Mouse (Mus musculus): ENCODE results near the gene Bahcc1. TPM values are rescaled to one million over a fixed set of nuclear protein-coding genes. Genes with fewer than 3 reads are reported as not detected.

Bahcc1 gene
- polyA plus RNA-seq, 1 experiment from 2014 or later = 14.3 TPM

- WGBS = 57% methylated on average over 6 of the region's 6 CpGs
- Histone ChIP-seq H3K27ac (replicated peaks) (peak overlapping the region; percentile 70), H3K27me3 (ENCODE audit: low read depth, poor library complexity, severe bottlenecking) (no peaks in the 10 kb centered on the region), H3K36me3 (peaks cover 96% of the 10 kb centered on the region), H3K4me3 (peak overlapping the region; percentile 5; the same call in 1 of the 2 replicates), H3K9me3 (replicated peaks) (no peaks in the 10 kb centered on the region), H3K4me1 (peaks cover 90% of the 10 kb centered on the region)
- DNase-seq (ENCODE audit: low spot score) = no peak
These were observed 31.3 kb downstream of the Bahcc1 start for GRCm38 (mm10) chr11:120264008-120264407.

GRCm38 (mm10) chr11:120265458-120265857 lies 32.7 kb downstream of the Bahcc1 start:
- peak overlapping the region; percentile 65 for H3K27ac ChIP-seq (replicated peaks)
- no peak for DNase-seq (ENCODE audit: low spot score)
- H3K9me3 ChIP-seq (replicated peaks) = no peaks in the 10 kb centered on the region
- H3K36me3 ChIP-seq = peaks cover 96% of the 10 kb centered on the region
- no peaks in the 10 kb centered on the region for H3K27me3 ChIP-seq (ENCODE audit: low read depth, poor library complexity, severe bottlenecking)
- peaks cover 80% of the 10 kb centered on the region for H3K4me1 ChIP-seq
- H3K4me3 ChIP-seq = no peak overlapping the region
- WGBS = 76% methylated on average over 5 of the region's 5 CpGs

GRCm38 (mm10) chr11:120266259-120266758 lies 33.6 kb downstream of the Bahcc1 start:
- no peak overlapping the region for H3K4me3 ChIP-seq
- peak overlapping the region; percentile 65; the same call in 1 of the 2 replicates for H3K27ac ChIP-seq (replicated peaks)
- 92% methylated on average over 14 of the region's 14 CpGs for WGBS
- peaks cover 96% of the 10 kb centered on the region for H3K36me3 ChIP-seq
- H3K9me3 ChIP-seq (replicated peaks) = no peaks in the 10 kb centered on the region
- H3K27me3 ChIP-seq (ENCODE audit: low read depth, poor library complexity, severe bottlenecking) = no peaks in the 10 kb centered on the region
- no peak for DNase-seq (ENCODE audit: low spot score)
- H3K4me1 ChIP-seq = peaks cover 72% of the 10 kb centered on the region

GRCm38 (mm10) chr11:120267274-120267673 lies 34.5 kb downstream of the Bahcc1 start:
- WGBS = 92% methylated on average over 2 of the region's 2 CpGs
- no peak for DNase-seq (ENCODE audit: low spot score)
- peak overlapping the region; percentile 60 for H3K27ac ChIP-seq (replicated peaks)
- H3K4me3 ChIP-seq = no peak overlapping the region
- H3K36me3 ChIP-seq = peaks cover 98% of the 10 kb centered on the region
- no peaks in the 10 kb centered on the region for H3K27me3 ChIP-seq (ENCODE audit: low read depth, poor library complexity, severe bottlenecking)
- no peaks in the 10 kb centered on the region for H3K9me3 ChIP-seq (replicated peaks)
- peaks cover 62% of the 10 kb centered on the region for H3K4me1 ChIP-seq

- DNase-seq (ENCODE audit: low spot score) = no peak
- Histone ChIP-seq H3K36me3 (peaks cover 98% of the 10 kb centered on the region), H3K27ac (replicated peaks) (peak overlapping the region; percentile 60), H3K4me1 (peaks cover 58% of the 10 kb centered on the region), H3K4me3 (no peak overlapping the region), H3K9me3 (replicated peaks) (no peaks in the 10 kb centered on the region), H3K27me3 (ENCODE audit: low read depth, poor library complexity, severe bottlenecking) (no peaks in the 10 kb centered on the region)
- 86% methylated on average over 3 of the region's 3 CpGs for WGBS
These were observed 34.9 kb downstream of the Bahcc1 start for GRCm38 (mm10) chr11:120267676-120268075.

GRCm38 (mm10) chr11:120268195-120268967 lies 35.6 kb downstream of the Bahcc1 start:
- DNase-seq (ENCODE audit: low spot score) = no peak
- H3K4me1 ChIP-seq = peaks cover 52% of the 10 kb centered on the region
- no peaks in the 10 kb centered on the region for H3K9me3 ChIP-seq (replicated peaks)
- H3K36me3 ChIP-seq = peaks cover 99% of the 10 kb centered on the region
- H3K27me3 ChIP-seq (ENCODE audit: low read depth, poor library complexity, severe bottlenecking) = no peaks in the 10 kb centered on the region
- WGBS = 82% methylated on average over 10 of the region's 10 CpGs
- H3K4me3 ChIP-seq = no peak overlapping the region
- peak overlapping the region; percentile 60; the same call in 1 of the 2 replicates for H3K27ac ChIP-seq (replicated peaks)

GRCm38 (mm10) chr11:120269007-120269406 lies 36.3 kb downstream of the Bahcc1 start:
- DNase-seq (ENCODE audit: low spot score) = no peak
- 93% methylated on average over 3 of the region's 3 CpGs for WGBS
- Histone ChIP-seq H3K27me3 (ENCODE audit: low read depth, poor library complexity, severe bottlenecking) (no peaks in the 10 kb centered on the region), H3K36me3 (peaks cover 99% of the 10 kb centered on the region), H3K4me1 (peaks cover 45% of the 10 kb centered on the region), H3K4me3 (no peak overlapping the region), H3K27ac (replicated peaks) (no peak overlapping the region), H3K9me3 (replicated peaks) (no peaks in the 10 kb centered on the region)

- H3K4me3 ChIP-seq = no peak overlapping the region
- DNase-seq (ENCODE audit: low spot score) = no peak
- 78% methylated on average over 8 of the region's 8 CpGs for WGBS
- H3K27me3 ChIP-seq (ENCODE audit: low read depth, poor library complexity, severe bottlenecking) = no peaks in the 10 kb centered on the region
- H3K27ac ChIP-seq (replicated peaks) = 0 out of 2 replicates have a peak overlapping the region, but pooled peaks have one; percentile 14
- peaks cover 39% of the 10 kb centered on the region for H3K4me1 ChIP-seq
- H3K36me3 ChIP-seq = peaks cover 99% of the 10 kb centered on the region
- H3K9me3 ChIP-seq (replicated peaks) = no peaks in the 10 kb centered on the region
These were observed 36.9 kb downstream of the Bahcc1 start for GRCm38 (mm10) chr11:120269498-120270104.

GRCm38 (mm10) chr11:120279335-120279734 lies 46.6 kb downstream of the Bahcc1 start:
- no peak for DNase-seq (ENCODE audit: low spot score)
- no peaks in the 10 kb centered on the region for H3K27me3 ChIP-seq (ENCODE audit: low read depth, poor library complexity, severe bottlenecking)
- no peaks in the 10 kb centered on the region for H3K9me3 ChIP-seq (replicated peaks)
- peak overlapping the region; percentile 74 for H3K27ac ChIP-seq (replicated peaks)
- peaks cover 31% of the 10 kb centered on the region for H3K4me1 ChIP-seq
- peaks cover 100% of the 10 kb centered on the region for H3K36me3 ChIP-seq
- no peak overlapping the region for H3K4me3 ChIP-seq
- 92% methylated on average over 11 of the region's 11 CpGs for WGBS

GRCm38 (mm10) chr11:120280281-120280773 lies 47.6 kb downstream of the Bahcc1 start:
- Histone ChIP-seq H3K27ac (replicated peaks) (peak overlapping the region; percentile 74), H3K36me3 (peaks cover 100% of the 10 kb centered on the region), H3K4me1 (peaks cover 39% of the 10 kb centered on the region), H3K9me3 (replicated peaks) (no peaks in the 10 kb centered on the region), H3K4me3 (peak overlapping the region; percentile 29), H3K27me3 (ENCODE audit: low read depth, poor library complexity, severe bottlenecking) (no peaks in the 10 kb centered on the region)
- peak; percentile 73 for DNase-seq (ENCODE audit: low spot score)
- WGBS = 72% methylated on average over 25 of the region's 25 CpGs

- Histone ChIP-seq H3K36me3 (peaks cover 100% of the 10 kb centered on the region), H3K4me3 (0 out of 2 replicates have a peak overlapping the region, but pooled peaks have one; percentile 7), H3K4me1 (peaks cover 39% of the 10 kb centered on the region), H3K27me3 (ENCODE audit: low read depth, poor library complexity, severe bottlenecking) (no peaks in the 10 kb centered on the region), H3K9me3 (replicated peaks) (no peaks in the 10 kb centered on the region), H3K27ac (replicated peaks) (peak overlapping the region; percentile 65)
- WGBS = 91% methylated on average over 7 of the region's 7 CpGs
- no peak for DNase-seq (ENCODE audit: low spot score)
These were observed 48.0 kb downstream of the Bahcc1 start for GRCm38 (mm10) chr11:120280774-120281173.

- 81% methylated on average over 3 of the region's 3 CpGs for WGBS
- Histone ChIP-seq H3K9me3 (replicated peaks) (no peaks in the 10 kb centered on the region), H3K4me1 (peaks cover 39% of the 10 kb centered on the region), H3K36me3 (peaks cover 100% of the 10 kb centered on the region), H3K27ac (replicated peaks) (peak overlapping the region; percentile 65), H3K4me3 (peak overlapping the region; percentile 7; the same call in 1 of the 2 replicates), H3K27me3 (ENCODE audit: low read depth, poor library complexity, severe bottlenecking) (no peaks in the 10 kb centered on the region)
- no peak for DNase-seq (ENCODE audit: low spot score)
These were observed 48.5 kb downstream of the Bahcc1 start for GRCm38 (mm10) chr11:120281197-120281596.
